Mouse (Mus musculus) spleen, embryonic (tissue): Measurements from ENCODE around the gene Tinf2.

Experiments
- CTCF ChIA-PET: fragments of 350-600 bp; sonication (Branson Sonifier 250); formaldehyde crosslinking; loops from one replicate; lab custom pipeline; 2022; lab: Charles Lee

The Tinf2 gene

GRCm38 (mm10) chr14:55641291-55641690 is 40.3 kb downstream of the Tinf2 start:
- CTCF ChIA-PET, result no interaction called here

DNA sequence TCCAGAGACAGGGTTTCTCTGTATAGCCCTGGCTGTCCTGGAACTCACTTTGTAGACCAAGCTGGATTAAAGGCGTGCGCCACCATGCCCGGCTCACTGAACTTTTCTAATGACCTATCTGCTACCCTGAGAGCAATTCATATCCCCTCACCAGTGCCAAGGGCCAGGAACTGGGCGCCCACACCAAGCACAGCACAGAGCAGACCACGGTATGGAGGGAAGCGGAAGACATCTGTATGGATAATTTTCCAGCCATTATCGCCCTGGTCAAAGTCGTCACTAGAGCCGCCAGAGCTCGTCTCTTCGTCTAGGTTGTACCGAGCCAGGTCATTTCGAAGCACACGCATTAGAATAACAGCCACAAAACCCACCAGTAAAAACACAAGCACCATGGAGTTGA is 40.8 kb downstream of the Tinf2 start:
- CTCF ChIA-PET, result no interaction called here

DNA sequence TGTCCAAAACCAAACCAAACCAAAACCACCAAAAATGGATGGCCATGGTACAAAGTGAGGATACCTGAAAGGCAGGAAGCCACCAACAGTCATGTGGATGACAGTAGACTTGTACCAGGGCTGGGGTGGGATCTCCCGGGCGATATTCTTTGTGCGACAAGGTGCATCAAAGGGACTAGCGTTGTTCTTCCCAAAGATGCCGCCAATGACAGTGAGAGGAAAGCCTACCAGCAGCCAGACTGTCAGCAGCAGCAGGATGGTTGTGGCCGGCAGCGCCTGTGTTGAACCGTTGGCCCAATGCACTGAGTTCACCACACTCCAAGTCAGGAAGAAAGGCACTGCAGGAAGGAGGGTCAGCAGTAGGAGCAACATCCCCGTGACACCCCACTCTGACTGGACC is 43.8 kb downstream of the Tinf2 start, which contains the start of gene Gm49378:
Gm49378 (minus strand) TSS at position 101 of the 400 bp plus-strand sequence.
- CTCF ChIA-PET, result no interaction called here

DNA sequence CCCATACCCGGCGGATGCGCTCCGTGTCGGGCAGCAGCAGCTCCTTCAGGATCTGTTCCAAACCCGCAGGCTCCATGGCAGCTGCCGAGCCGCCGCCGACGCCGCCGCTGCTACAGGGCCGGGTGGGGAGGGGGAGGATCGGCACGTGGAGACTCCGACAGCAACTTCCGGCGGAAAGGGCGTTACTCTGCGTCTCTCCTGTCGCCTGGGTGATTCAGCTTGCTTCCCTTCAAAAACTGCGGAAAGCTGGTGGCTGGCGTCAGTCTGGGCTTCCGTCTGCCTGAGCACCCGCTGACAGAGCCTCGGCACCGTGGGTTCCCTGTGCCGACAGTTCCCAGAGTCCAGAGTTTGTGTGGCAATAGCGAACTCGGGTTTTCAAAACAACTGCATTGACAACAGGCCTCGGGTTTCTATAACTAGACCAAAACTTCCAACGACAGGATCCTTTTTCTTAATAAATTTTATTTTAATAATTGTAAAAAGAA is 46.1 kb downstream of the Tinf2 start, which contains the start of gene Ipo4:
Ipo4 (minus strand) TSS at position 435 of the 485 bp plus-strand sequence.
- CTCF ChIA-PET, result interaction anchor here (0.6 kb wide), 1 partner anchor 1402 kb away, joined by 3 read pairs; no protein-coding TSS in a partner anchor

- CTCF ChIA-PET, result interaction anchor here (0.7 kb wide), 1 partner anchor 110 kb away, joined by 3 read pairs; no protein-coding TSS in a partner anchor
Measured at GRCm38 (mm10) chr14:55634874-55635522, 46.6 kb downstream of the Tinf2 start.

- CTCF ChIA-PET, result interaction anchor here (0.6 kb wide), 1 partner anchor 113 kb away, joined by 3 read pairs; no protein-coding TSS in a partner anchor
Measured at GRCm38 (mm10) chr14:55629312-55629711, 52.3 kb downstream of the Tinf2 start.

DNA sequence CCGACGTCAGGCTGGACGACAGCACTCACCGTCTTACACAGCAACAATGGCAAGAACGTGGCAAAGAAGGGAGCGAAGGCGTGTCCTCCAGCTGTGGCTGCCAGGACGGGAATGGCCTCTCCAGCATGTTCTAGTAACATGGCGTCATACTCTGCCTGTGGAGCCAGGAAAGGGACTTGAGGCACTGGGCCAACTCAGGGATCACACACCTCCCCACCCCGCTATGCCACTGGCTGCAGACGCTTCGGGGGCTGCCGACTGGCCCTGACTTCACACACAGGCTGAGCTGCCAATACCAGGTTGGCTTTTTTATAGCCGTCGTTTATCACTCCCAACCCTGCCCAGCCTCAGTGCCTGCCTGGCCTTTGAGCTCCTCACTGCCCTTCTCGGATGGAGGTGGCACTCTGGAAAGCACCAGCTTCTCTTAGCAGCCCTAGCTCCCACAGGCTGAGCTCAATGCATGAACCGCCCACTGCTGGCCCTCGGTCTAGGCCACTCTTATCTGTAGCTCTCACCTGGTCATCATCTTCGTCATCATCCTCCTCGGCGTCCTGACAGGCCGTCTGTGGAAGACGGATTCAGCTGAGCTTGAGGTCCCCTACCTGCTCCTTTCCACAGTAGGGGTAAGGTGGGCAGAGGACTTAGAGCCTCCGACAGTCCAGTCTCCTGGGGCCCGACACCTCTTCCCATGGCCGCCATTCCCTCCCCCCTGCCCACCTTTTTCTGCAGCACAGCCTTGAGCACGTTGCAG is 53.4 kb downstream of the Tinf2 start:
- CTCF ChIA-PET, result no interaction called here
